Mouse (Mus musculus) neural tube, embryonic 13.5 days (tissue): ENCODE measurements at regions not wholly inside any gene's neighbourhood (a gene's known extent, or its start where the extent isn't known, plus 50 kb on each side); places are given as distances from the start of the nearest gene placed in this dataset.
A peak's percentile ranks its signal among the peaks of the same experiment; 100 is the strongest.

ENCODE experiments used
- ATAC-seq: fragments of 200-750 bp; cut with Nextera tagmentation; 2 replicates; pipeline ENCODE4 v1.8.0; 2017; ENCODE audit warnings: low read depth, mild to moderate bottlenecking, moderate TSS enrichment, moderate library complexity
- H3K27ac ChIP-seq: fragments of 300-500 bp; sonication (generic); replicated peaks from 2 replicates; pipeline ENCODE4 v1.5.1; 2015; ENCODE audit warnings: moderate library complexity, mild to moderate bottlenecking, inconsistent platforms
- H3K27me3 ChIP-seq: fragments of 300-500 bp; sonication (generic); 2 replicates; pipeline ENCODE4 v1.6.1; 2015; ENCODE audit warnings: mild to moderate bottlenecking, inconsistent platforms
- H3K36me3 ChIP-seq: fragments of 300-500 bp; sonication (generic); 2 replicates; pipeline ENCODE4 v1.6.1; 2015; ENCODE audit warnings: mild to moderate bottlenecking, inconsistent platforms
- H3K4me1 ChIP-seq: fragments of 300-500 bp; sonication (generic); replicated peaks from 2 replicates; pipeline ENCODE4 v1.6.1; 2015; ENCODE audit warnings: inconsistent platforms
- H3K4me2 ChIP-seq: fragments of 300-500 bp; sonication (generic); 2 replicates; pipeline ENCODE4 v1.6.1; 2015; ENCODE audit warnings: inconsistent platforms, mild to moderate bottlenecking, moderate library complexity
- H3K4me3 ChIP-seq: fragments of 300-500 bp; sonication (generic); 2 replicates; pipeline ENCODE4 v1.5.1; 2015; ENCODE audit warnings: mild to moderate bottlenecking, inconsistent platforms
- H3K9ac ChIP-seq: fragments of 300-500 bp; sonication (generic); 2 replicates; pipeline ENCODE4 v1.6.1; 2015; ENCODE audit warnings: moderate library complexity, mild to moderate bottlenecking, inconsistent platforms
- H3K9me3 ChIP-seq: fragments of 300-500 bp; sonication (generic); 2 replicates; pipeline ENCODE4 v1.6.1; 2016; ENCODE audit warnings: inconsistent platforms
- WGBS: fragments of 180-500 bp; shearing (Covaris S2); methylation state at CpG from one replicate; pipeline ENCODE4 v1.1.7; 2015; 5-methylcytosine and 5-hydroxymethylcytosine counted together

DNA sequence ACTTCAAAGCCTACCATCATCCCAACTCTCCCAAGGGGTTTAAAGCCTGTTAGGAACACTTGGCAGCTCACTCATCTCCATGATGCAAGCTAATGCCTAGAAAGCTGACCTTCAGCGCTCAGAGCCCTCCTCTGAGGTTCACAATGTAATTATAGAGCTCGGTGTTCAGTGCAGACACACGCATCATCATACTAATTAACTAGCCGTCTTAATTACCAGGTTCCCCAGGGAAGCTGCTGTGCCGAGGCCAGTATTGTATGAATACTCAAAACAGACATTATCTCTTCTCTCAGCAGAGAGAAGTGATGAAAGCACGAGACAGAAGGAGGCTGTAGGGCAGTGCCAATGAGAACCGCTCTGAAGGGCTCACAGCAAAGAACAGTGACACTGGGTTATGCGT is 295.5 kb upstream of the Mctp2 start:
- no peaks in the 10 kb centered on the region for H3K36me3 ChIP-seq
- no peak overlapping the region for H3K4me2 ChIP-seq
- no peak overlapping the region for H3K4me3 ChIP-seq
- WGBS: 44% methylated on average over 8 of the region's 8 CpGs
- H3K9me3 ChIP-seq: 0 out of 2 replicates have a peak, but pooled peaks cover 4% of the 10 kb centered on the region
- no peaks in the 10 kb centered on the region for H3K27me3 ChIP-seq
- no peak overlapping the region for H3K9ac ChIP-seq
- H3K27ac ChIP-seq: peak overlapping the region; percentile 57
- peak; percentile 83 for ATAC-seq
- H3K4me1 ChIP-seq: peaks cover 6% of the 10 kb centered on the region; the same call in 1 of the 2 replicates

DNA sequence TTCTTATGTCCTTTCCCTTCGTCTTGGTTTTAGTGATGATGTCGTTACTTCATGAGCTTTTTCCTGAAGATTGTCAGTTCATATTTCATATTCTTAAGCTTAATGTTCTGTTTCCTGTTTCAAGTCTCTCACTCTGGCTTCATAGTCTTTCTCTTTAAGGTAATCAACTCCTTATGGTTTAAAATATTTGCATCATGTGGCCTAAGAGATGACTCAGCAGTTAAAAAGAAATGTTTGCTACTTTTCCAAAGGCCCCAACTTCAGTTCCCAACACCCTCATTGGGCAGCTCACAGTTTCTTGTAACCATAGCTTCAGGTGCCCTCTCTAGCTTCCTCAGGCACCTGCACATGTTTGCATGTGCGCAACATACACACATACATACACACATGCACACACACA is 303.4 kb upstream of the Mctp2 start:
- no peaks in the 10 kb centered on the region for H3K27me3 ChIP-seq
- WGBS: 90% methylated on average over 3 of the region's 3 CpGs
- no peak overlapping the region for H3K4me3 ChIP-seq

DNA sequence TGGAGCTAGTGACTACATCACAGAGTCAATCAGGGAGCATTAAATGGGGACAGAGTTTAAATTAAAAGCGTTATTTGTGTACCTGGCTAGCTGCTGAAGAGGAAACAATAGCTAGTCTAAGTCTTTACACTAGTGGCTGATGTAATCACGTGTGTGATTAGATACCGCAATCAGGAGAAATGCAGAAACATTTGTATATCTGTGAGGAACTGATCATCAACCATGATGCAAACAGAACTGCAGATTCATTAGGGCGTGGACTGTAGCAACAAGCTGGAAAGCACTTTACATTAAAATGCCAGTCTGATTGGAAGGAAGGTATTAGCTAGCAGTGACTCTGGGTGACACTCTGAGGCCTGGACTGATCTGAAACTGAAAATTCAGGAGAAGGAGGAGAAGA is 308.8 kb upstream of the Mctp2 start:
- H3K9ac ChIP-seq: no peak overlapping the region
- peaks cover 4% of the 10 kb centered on the region; the same call in 1 of the 2 replicates for H3K4me1 ChIP-seq
- WGBS: 80% methylated on average over 4 of the region's 4 CpGs
- H3K27ac ChIP-seq: no peak overlapping the region
- H3K4me3 ChIP-seq: no peak overlapping the region
- no peaks in the 10 kb centered on the region for H3K36me3 ChIP-seq
- H3K9me3 ChIP-seq: no peaks in the 10 kb centered on the region
- no peak overlapping the region for H3K4me2 ChIP-seq
- ATAC-seq: no peak
- no peaks in the 10 kb centered on the region for H3K27me3 ChIP-seq

More for the DNA sequence above, 303.4 kb upstream of the Mctp2 start:
- Histone ChIP-seq H3K27ac (no peak overlapping the region), H3K4me2 (no peak overlapping the region), H3K9ac (no peak overlapping the region), H3K9me3 (no peaks in the 10 kb centered on the region), H3K4me1 (no peaks in the 10 kb centered on the region), H3K36me3 (no peaks in the 10 kb centered on the region)
- no peak for ATAC-seq

DNA sequence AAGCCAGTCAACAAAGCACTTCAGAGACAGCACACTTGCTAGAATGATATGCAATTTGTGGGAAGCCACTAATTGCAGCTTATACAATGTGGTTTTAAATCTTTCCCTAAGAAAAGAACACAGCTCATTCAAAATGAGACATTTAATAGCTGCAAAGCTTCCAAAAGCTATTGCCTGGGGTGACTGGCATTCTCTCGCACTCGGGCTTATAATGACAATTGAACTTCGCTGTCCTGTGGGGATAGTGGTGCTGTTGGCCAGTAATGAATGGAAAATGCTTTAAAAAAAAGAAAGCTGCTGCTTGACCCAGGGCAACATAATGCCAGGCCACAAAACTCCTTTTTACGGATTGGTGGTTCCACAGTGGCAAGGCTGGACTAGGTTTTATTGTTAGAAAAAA is 321.0 kb upstream of the Mctp2 start:
- Histone ChIP-seq H3K9me3 (peaks cover 4% of the 10 kb centered on the region; the same call in 1 of the 2 replicates), H3K27ac (peak overlapping the region; percentile 23; the same call in 1 of the 2 replicates), H3K4me3 (no peak overlapping the region), H3K4me1 (peaks cover 9% of the 10 kb centered on the region; the same call in 1 of the 2 replicates), H3K9ac (no peak overlapping the region), H3K27me3 (no peaks in the 10 kb centered on the region), H3K36me3 (no peaks in the 10 kb centered on the region), H3K4me2 (no peak overlapping the region)
- ATAC-seq: no peak; the same call in 1 of the 2 replicates
- WGBS: 17% methylated on average over 4 of the region's 4 CpGs

DNA sequence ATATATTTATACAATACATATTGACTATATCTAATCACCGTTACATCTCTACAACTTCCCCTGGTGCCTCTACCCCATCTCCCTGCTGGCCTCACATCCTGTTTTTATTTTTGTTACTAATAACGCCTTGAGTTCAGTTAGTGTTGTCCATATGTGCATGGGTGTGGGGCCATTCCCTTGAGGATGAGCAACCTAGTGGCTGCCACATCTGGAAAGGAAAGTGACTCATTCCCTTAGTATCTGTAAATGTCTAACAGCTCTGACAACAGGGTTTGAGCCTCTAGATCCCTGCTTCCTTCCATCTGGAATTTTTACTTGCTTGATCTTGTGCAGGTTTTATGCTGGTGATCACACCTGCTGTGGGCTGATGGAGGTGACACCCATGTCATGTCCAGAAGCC is 333.2 kb upstream of the Mctp2 start:
- H3K4me3 ChIP-seq: no peak overlapping the region
- H3K36me3 ChIP-seq: no peaks in the 10 kb centered on the region
- no peaks in the 10 kb centered on the region for H3K27me3 ChIP-seq
- no peak overlapping the region for H3K4me2 ChIP-seq
- H3K9me3 ChIP-seq: 0 out of 2 replicates have a peak, but pooled peaks cover 5% of the 10 kb centered on the region
- ATAC-seq: no peak
- WGBS: 87% methylated on average over 2 of the region's 2 CpGs
- H3K27ac ChIP-seq: no peak overlapping the region
- no peak overlapping the region for H3K9ac ChIP-seq
- no peaks in the 10 kb centered on the region for H3K4me1 ChIP-seq

DNA sequence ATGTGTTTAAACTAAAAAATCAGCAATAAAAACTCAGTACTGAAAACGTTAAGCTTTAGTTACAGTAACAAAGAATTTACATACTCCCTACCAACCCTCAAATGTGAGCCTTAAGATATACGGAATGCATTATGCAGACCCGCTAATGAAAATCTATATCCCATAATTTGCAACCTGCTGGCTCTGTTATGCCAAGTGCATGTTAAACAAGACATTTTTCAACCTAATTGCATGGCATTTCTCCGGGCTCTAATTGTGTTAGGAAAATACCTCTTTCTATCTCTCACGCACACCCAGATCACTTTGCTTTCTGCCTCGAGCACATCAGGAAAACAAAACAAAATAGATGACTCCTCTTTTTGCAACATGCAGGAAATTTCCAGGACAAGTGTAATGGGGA is 368.6 kb upstream of the Mctp2 start:
- ATAC-seq: no peak
- no peak overlapping the region for H3K9ac ChIP-seq
- H3K36me3 ChIP-seq: no peaks in the 10 kb centered on the region
- no peak overlapping the region for H3K4me3 ChIP-seq
- WGBS: 36% methylated on average over 6 of the region's 6 CpGs
- H3K4me1 ChIP-seq: 0 out of 2 replicates have a peak, but pooled peaks cover 6% of the 10 kb centered on the region
- H3K4me2 ChIP-seq: no peak overlapping the region
- H3K27me3 ChIP-seq: no peaks in the 10 kb centered on the region
- H3K27ac ChIP-seq: no peak overlapping the region
- H3K9me3 ChIP-seq: no peaks in the 10 kb centered on the region

DNA sequence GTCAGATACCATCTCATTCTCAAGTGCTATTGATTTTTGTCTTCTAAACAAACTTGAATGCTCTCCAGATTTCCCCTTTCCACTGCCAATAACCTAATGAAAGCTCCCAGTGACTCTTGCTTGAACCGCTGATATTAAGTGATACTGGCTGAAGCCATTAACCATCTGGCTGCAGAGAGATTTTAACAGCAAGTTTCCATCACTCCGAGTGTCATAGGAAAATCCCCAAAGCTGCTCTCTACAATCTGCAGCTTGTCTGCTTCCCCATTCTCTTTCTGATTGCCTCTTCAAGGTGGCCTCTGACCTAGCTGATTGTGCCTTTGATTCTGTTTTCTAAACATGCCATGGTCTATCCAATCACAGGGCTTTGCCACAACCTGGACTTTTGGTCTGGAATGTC is 379.4 kb upstream of the Mctp2 start:
- WGBS: 59% methylated on average over 2 of the region's 2 CpGs
- Histone ChIP-seq H3K4me3 (no peak overlapping the region), H3K4me2 (no peak overlapping the region), H3K27me3 (no peaks in the 10 kb centered on the region), H3K27ac (no peak overlapping the region), H3K9me3 (no peaks in the 10 kb centered on the region), H3K36me3 (no peaks in the 10 kb centered on the region), H3K4me1 (0 out of 2 replicates have a peak, but pooled peaks cover 5% of the 10 kb centered on the region), H3K9ac (no peak overlapping the region)
- no peak for ATAC-seq

DNA sequence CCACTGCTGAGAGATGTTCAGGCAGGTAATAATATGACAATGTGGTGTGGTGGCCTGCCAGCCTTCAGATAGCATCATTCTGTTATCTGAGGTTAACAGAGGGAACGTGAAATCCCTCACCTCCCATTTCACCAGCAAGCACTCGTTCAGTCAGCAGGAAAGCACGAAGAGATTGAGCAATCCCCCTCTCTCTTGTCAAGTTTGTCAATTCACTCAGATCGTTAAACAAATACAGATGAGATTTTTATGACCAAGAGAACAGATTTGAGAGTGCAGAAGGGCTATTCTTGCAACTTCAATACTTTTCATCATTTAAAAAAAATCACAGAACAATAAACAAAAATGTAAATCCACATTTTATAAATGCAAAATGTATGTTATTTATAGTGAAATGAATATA is 380.9 kb upstream of the Mctp2 start:
- WGBS: 51% methylated on average over 4 of the region's 4 CpGs
- ATAC-seq: no peak
- Histone ChIP-seq H3K4me1 (0 out of 2 replicates have a peak, but pooled peaks cover 5% of the 10 kb centered on the region), H3K36me3 (no peaks in the 10 kb centered on the region), H3K27me3 (no peaks in the 10 kb centered on the region), H3K27ac (no peak overlapping the region), H3K9me3 (no peaks in the 10 kb centered on the region), H3K9ac (no peak overlapping the region), H3K4me2 (no peak overlapping the region), H3K4me3 (no peak overlapping the region)

DNA sequence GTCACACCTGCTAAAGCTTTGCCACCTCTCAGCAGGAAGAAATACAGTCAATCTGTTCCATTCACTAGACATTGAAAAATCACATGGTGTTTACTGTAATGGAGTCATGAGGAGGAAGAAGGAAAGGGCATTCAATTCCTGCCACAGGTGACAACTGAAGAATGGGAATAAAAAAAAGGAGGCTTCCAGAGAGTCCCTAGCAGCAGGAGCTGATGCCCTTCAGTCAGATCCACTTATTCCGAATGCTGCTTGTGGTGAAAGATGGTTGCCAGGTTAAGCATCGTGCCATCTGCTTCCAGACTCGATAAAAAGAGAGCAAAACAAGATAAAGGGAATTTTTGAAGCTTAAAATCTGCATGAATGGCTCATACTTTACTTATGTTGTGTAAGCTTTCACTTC is 385.0 kb upstream of the Mctp2 start:
- Histone ChIP-seq H3K36me3 (no peaks in the 10 kb centered on the region), H3K27me3 (no peaks in the 10 kb centered on the region), H3K4me1 (no peaks in the 10 kb centered on the region), H3K4me2 (no peak overlapping the region), H3K9ac (no peak overlapping the region), H3K27ac (no peak overlapping the region), H3K4me3 (no peak overlapping the region), H3K9me3 (no peaks in the 10 kb centered on the region)
- ATAC-seq: no peak
- WGBS: 50% methylated on average over 3 of the region's 3 CpGs

DNA sequence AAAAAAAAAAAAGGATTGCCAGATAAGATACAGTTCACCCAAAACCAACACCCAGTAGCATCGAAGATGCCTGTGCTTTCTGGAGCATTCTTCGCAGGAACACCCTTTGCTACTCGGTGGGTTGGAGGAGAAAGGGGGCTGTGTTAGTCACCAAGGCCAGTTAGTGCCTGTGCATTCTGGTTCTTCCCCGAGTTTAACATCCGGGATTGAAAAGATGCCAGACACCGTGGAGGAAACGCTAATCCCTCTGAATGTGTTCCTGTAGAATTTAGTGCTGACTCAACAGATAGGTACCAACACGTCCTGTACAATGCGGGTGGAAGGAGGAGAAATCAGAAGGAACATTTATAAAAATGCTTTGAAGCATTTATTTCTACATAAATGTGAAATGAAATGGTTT is 385.5 kb upstream of the Mctp2 start:
- H3K9ac ChIP-seq: no peak overlapping the region
- ATAC-seq: no peak
- WGBS: 86% methylated on average over 9 of the region's 9 CpGs

DNA sequence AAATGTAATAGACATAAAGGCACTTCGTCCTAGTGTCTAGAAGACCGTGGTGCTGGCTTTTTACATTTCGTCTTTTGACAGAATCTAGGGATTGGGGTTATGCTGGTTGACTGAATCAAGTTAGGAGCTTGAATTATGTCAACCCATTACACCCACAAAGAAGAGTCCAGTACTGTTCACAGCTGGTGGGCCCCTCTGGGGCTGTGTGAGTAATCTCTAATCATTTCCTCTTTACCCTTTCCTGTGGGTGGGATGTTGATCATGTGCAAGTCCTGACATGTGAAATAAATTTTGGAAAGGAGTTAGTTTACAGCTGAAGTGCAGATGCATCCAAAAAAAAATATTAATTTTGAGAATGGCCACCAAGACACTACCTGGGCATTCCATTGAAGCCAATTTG is 390.3 kb upstream of the Mctp2 start:
- H3K27me3 ChIP-seq: no peaks in the 10 kb centered on the region
- H3K4me3 ChIP-seq: no peak overlapping the region
- no peak overlapping the region for H3K27ac ChIP-seq
- no peaks in the 10 kb centered on the region for H3K9me3 ChIP-seq
- H3K9ac ChIP-seq: no peak overlapping the region
- H3K4me1 ChIP-seq: no peaks in the 10 kb centered on the region
- no peaks in the 10 kb centered on the region for H3K36me3 ChIP-seq
- no peak for ATAC-seq
- H3K4me2 ChIP-seq: no peak overlapping the region
- WGBS: 80% methylated on average over 3 of the region's 3 CpGs

More for the DNA sequence above, 385.5 kb upstream of the Mctp2 start:
- Histone ChIP-seq H3K27me3 (no peaks in the 10 kb centered on the region), H3K4me1 (no peaks in the 10 kb centered on the region), H3K4me3 (no peak overlapping the region), H3K4me2 (no peak overlapping the region), H3K36me3 (no peaks in the 10 kb centered on the region), H3K9me3 (no peaks in the 10 kb centered on the region), H3K27ac (no peak overlapping the region)

DNA sequence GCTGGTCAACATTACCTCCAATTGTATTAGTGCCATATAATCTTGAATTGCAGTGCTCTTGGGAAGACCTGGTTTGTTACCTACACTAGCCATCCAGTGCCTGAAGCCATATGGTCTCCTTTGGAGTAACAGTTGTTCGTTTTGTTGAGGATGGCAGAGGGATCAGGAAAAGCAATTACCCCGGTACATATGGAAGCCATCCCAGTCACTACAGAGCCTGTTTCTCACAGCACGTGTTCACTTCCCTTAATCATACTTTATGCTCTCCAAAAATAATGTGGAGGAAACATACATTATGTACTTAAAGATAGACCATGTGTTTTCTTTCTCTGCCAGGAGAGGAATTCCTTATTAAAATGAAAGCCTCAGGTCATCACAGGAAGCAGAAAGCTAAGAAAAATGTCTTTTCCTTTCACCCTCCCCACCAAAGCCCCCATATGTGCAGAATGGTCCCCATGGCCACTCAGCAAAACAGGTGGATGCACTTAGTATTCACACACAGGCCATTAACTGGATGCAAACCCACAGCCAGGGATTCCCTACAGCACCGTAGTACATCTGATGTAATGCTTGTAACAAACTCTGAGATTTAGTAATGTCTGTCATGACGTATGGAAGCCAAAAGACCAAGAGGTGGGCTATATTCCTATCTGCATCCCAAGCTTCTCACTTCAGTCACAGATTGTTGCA is 397.4 kb upstream of the Mctp2 start:
- H3K9me3 ChIP-seq: no peaks in the 10 kb centered on the region
- H3K27ac ChIP-seq: no peak overlapping the region
- H3K36me3 ChIP-seq: no peaks in the 10 kb centered on the region
- WGBS: 69% methylated on average over 5 of the region's 5 CpGs
- H3K4me2 ChIP-seq: no peak overlapping the region
- H3K9ac ChIP-seq: no peak overlapping the region
- no peak for ATAC-seq
- H3K27me3 ChIP-seq: no peaks in the 10 kb centered on the region
- H3K4me3 ChIP-seq: no peak overlapping the region
- H3K4me1 ChIP-seq: no peaks in the 10 kb centered on the region
